Mouse (Mus musculus) heart, postnatal 0 days (tissue): ENCODE results near the gene Atp11c.

Experiments used
- CTCF ChIP-seq: IDR thresholded peaks from 2 replicates; pipeline ENCODE4 v1.5.1; 2016; ENCODE audit warnings: antibody characterized with exemption, control low read depth, low read depth
- EP300 ChIP-seq: IDR thresholded peaks from 2 replicates; pipeline ENCODE4 v1.6.1; 2016; ENCODE audit warnings: antibody characterized with exemption, low read depth

- no peak for TF ChIP-seq EP300
- TF ChIP-seq CTCF: no peak
Observed at GRCm38 (mm10) chrX:60539149-60539548, 53.3 kb downstream of the Atp11c start, which contains the start of gene Gm7073.
